Mouse (Mus musculus) ES-E14 (cell line): ENCODE measurements at regions not wholly inside any gene's neighbourhood (a gene's known extent, or its start where the extent isn't known, plus 50 kb on each side); places are given as distances from the start of the nearest gene placed in this dataset.

Experiments used
- CHD2 ChIP-seq: IDR thresholded peaks from 2 replicates; pipeline ENCODE4 v1.6.1; 2014; ENCODE audit warnings: mild to moderate bottlenecking, low read depth, low read length, inconsistent platforms
- MAFK ChIP-seq: IDR thresholded peaks from 2 replicates; pipeline ENCODE4 v1.6.1; 2014; ENCODE audit warnings: mild to moderate bottlenecking, low read depth, low read length, inconsistent platforms; ENCODE audit not compliant: insufficient read depth
- ZNF384 ChIP-seq: IDR thresholded peaks from 2 replicates; pipeline ENCODE4 v1.6.1; 2012; ENCODE audit warnings: low read depth, low read length, inconsistent platforms

- no peak for TF ChIP-seq ZNF384
- no peak for TF ChIP-seq CHD2
- TF ChIP-seq MAFK, result no peak
Observed at GRCm38 (mm10) chr3:130894168-130894814, 164.1 kb upstream of the Rpl34 start.
